Mouse (Mus musculus): ENCODE measurements around the gene Slc9a9. TPM values are rescaled to one million over a fixed set of nuclear protein-coding genes. Genes with fewer than 3 reads are reported as not detected.

The Slc9a9 gene
- polyA plus RNA-seq, 1 experiment from 2014 or later: 8.6 TPM

DNA sequence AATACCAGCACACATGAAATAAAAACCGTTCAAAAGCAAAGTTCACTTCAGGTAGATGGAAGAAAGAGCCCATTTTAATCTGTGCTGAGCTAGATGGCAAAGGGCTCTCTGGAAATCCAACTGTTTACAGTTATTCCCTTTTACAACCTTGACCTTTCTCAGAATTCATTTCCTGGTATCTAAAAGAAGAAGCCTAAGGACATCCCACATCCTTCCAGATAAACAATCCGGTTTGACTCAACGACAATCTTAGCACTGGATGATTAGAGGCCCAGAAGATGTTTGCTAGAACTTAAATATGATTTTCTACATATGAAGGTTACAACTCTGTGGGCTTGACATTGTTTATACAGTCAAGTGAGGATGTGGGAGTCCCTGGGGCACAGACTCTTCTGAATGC lies 516.1 kb downstream of the Slc9a9 start:
- Histone ChIP-seq H3K36me3 (no peaks in the 10 kb centered on the region), H3K4me2 (replicated peaks) (no peak overlapping the region), H3K9ac (no peak overlapping the region), H3K4me3 (no peak overlapping the region), H3K27ac (no peak overlapping the region), H3K9me3 (no peaks in the 10 kb centered on the region), H3K4me1 (peaks cover 10% of the 10 kb centered on the region), H3K27me3 (replicated peaks) (no peaks in the 10 kb centered on the region)
- no peak for ATAC-seq (ENCODE audit: low FRiP score, low read depth)
- 87% methylated on average over 3 of the region's 3 CpGs for WGBS

GRCm38 (mm10) chr9:95186386-95187289 lies 516.9 kb downstream of the Slc9a9 start:
- Histone ChIP-seq H3K4me1 (peaks cover 4% of the 10 kb centered on the region; the same call in 1 of the 2 replicates), H3K36me3 (no peaks in the 10 kb centered on the region), H3K9ac (no peak overlapping the region), H3K27me3 (replicated peaks) (no peaks in the 10 kb centered on the region), H3K27ac (no peak overlapping the region), H3K4me3 (no peak overlapping the region), H3K9me3 (no peaks in the 10 kb centered on the region), H3K4me2 (replicated peaks) (no peak overlapping the region)
- WGBS: 52% methylated on average over 15 of the region's 15 CpGs
- no peak for ATAC-seq (ENCODE audit: low FRiP score, low read depth)

GRCm38 (mm10) chr9:95188362-95189217 lies 518.9 kb downstream of the Slc9a9 start:
- Histone ChIP-seq H3K27me3 (replicated peaks) (no peaks in the 10 kb centered on the region), H3K36me3 (no peaks in the 10 kb centered on the region), H3K9me3 (no peaks in the 10 kb centered on the region), H3K4me2 (replicated peaks) (no peak overlapping the region), H3K9ac (no peak overlapping the region), H3K27ac (no peak overlapping the region), H3K4me1 (no peaks in the 10 kb centered on the region), H3K4me3 (no peak overlapping the region)
- no peak for ATAC-seq (ENCODE audit: low FRiP score, low read depth)
- 79% methylated on average over 8 of the region's 8 CpGs for WGBS

GRCm38 (mm10) chr9:95189218-95189605 lies 519.5 kb downstream of the Slc9a9 start:
- no peak overlapping the region for H3K4me2 ChIP-seq (replicated peaks)
- H3K36me3 ChIP-seq: no peaks in the 10 kb centered on the region
- no peaks in the 10 kb centered on the region for H3K27me3 ChIP-seq (replicated peaks)
- H3K27ac ChIP-seq: no peak overlapping the region
- no peaks in the 10 kb centered on the region for H3K4me1 ChIP-seq
- no peak for ATAC-seq (ENCODE audit: low FRiP score, low read depth)
- no peak overlapping the region for H3K4me3 ChIP-seq
- no peaks in the 10 kb centered on the region for H3K9me3 ChIP-seq
- 87% methylated on average over 4 of the region's 4 CpGs for WGBS
- no peak overlapping the region for H3K9ac ChIP-seq

DNA sequence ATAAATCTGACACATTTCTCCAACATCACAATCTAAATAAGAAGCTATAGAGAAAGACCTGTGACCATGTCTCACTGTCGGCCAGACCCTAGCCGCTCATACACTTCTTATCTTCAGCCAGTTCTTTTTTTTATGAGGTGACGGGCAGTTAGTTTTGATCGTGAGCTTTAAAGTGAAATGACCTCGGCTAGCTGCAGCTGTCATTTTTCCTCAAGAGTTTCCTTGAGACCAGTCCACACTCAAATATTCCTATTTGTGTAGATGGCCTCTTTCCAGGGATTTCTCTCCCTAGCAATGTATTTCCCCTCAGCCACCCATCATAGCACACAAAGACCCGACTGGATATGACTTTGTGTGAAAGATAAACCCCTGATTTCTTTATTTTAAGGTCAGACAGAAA lies 521.7 kb downstream of the Slc9a9 start:
- H3K9me3 ChIP-seq: no peaks in the 10 kb centered on the region
- ATAC-seq (ENCODE audit: low FRiP score, low read depth): no peak
- 88% methylated on average over 6 of the region's 6 CpGs for WGBS

GRCm38 (mm10) chr9:95192901-95193532 lies 523.3 kb downstream of the Slc9a9 start:
- Histone ChIP-seq H3K4me2 (replicated peaks) (no peak overlapping the region), H3K27me3 (replicated peaks) (no peaks in the 10 kb centered on the region), H3K9me3 (no peaks in the 10 kb centered on the region), H3K4me3 (no peak overlapping the region), H3K27ac (no peak overlapping the region), H3K9ac (no peak overlapping the region), H3K36me3 (no peaks in the 10 kb centered on the region), H3K4me1 (no peaks in the 10 kb centered on the region)
- WGBS: 81% methylated on average over 8 of the region's 8 CpGs
- no peak for ATAC-seq (ENCODE audit: low FRiP score, low read depth)

More for the DNA sequence above, 521.7 kb downstream of the Slc9a9 start:
- Histone ChIP-seq H3K4me2 (replicated peaks) (no peak overlapping the region), H3K27ac (no peak overlapping the region), H3K9ac (no peak overlapping the region), H3K4me1 (no peaks in the 10 kb centered on the region), H3K27me3 (replicated peaks) (no peaks in the 10 kb centered on the region), H3K36me3 (no peaks in the 10 kb centered on the region), H3K4me3 (no peak overlapping the region)

DNA sequence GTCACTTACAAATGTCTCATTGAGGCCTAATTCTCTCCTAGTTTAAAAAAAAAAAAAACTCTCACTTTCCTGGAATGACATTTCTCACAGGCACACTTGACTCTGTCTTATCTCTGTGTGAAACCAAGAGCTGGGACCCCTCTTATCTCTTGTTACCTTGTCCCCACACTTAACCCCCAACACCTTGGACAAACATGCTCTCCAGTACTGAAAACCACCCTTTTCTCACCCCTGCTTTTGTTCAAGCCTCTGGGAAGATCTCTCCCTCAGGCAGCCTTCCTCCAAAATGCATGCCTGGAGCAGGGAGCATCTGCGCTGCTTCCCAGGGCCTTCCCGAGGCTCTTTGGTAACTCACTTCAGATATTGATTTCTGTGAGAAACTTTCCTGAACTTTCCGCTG lies 524.0 kb downstream of the Slc9a9 start:
- Histone ChIP-seq H3K9me3 (no peaks in the 10 kb centered on the region), H3K4me1 (no peaks in the 10 kb centered on the region), H3K4me3 (no peak overlapping the region), H3K4me2 (replicated peaks) (no peak overlapping the region), H3K27me3 (replicated peaks) (no peaks in the 10 kb centered on the region), H3K36me3 (no peaks in the 10 kb centered on the region), H3K27ac (no peak overlapping the region), H3K9ac (no peak overlapping the region)
- no peak for ATAC-seq (ENCODE audit: low FRiP score, low read depth)
- 92% methylated on average over 3 of the region's 3 CpGs for WGBS

DNA sequence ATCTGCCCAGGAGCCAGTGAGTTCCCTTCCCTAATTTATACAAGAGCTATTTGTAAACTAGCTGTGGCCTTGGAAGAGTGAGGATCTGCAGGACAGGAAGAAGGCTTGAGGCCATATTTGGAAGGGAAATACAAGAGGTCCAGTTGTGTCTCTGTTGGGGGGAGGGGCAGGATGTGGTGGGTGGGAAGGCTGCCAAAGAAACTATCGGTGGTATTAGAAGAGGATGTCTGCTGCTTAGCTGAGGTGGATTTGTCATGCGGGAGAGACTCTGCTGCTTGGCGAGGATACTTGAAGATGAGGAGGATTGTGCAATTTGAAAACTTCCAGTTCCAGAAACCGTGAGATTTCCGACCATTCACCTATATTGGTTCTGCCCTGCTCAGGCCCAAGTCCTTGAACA lies 524.4 kb downstream of the Slc9a9 start:
- Histone ChIP-seq H3K9ac (no peak overlapping the region), H3K4me1 (no peaks in the 10 kb centered on the region), H3K4me3 (no peak overlapping the region), H3K27ac (no peak overlapping the region), H3K9me3 (no peaks in the 10 kb centered on the region), H3K36me3 (no peaks in the 10 kb centered on the region), H3K27me3 (replicated peaks) (no peaks in the 10 kb centered on the region), H3K4me2 (replicated peaks) (no peak overlapping the region)
- WGBS: 80% methylated on average over 5 of the region's 5 CpGs
- ATAC-seq (ENCODE audit: low FRiP score, low read depth): no peak

- Histone ChIP-seq H3K4me1 (no peaks in the 10 kb centered on the region), H3K9ac (no peak overlapping the region), H3K36me3 (no peaks in the 10 kb centered on the region), H3K27ac (no peak overlapping the region), H3K27me3 (replicated peaks) (no peaks in the 10 kb centered on the region), H3K4me3 (no peak overlapping the region), H3K9me3 (no peaks in the 10 kb centered on the region), H3K4me2 (replicated peaks) (no peak overlapping the region)
- no peak for ATAC-seq (ENCODE audit: low FRiP score, low read depth)
- WGBS: 89% methylated on average over 7 of the region's 7 CpGs
Observed at GRCm38 (mm10) chr9:95207661-95208060, 538.0 kb downstream of the Slc9a9 start.

DNA sequence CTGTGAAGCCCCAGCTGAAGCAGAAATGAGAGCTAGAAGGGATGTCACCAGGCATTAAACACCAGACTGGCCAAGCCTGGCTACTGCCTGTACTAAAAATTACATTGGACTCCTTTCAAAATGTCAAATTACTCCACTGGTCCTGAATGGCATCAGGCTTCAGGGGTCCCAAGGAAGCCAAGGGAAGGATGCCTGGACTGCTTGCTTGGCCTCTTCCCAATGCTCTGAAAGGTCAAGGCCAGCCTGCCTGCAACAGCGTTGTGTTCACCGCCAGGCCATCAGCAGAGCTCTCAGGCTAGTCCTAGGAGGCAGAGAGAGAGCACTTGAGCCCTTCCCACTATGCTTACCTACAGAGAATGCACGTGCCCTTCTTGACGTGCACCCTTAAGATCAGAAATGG lies 539.0 kb downstream of the Slc9a9 start:
- H3K4me2 ChIP-seq (replicated peaks): no peak overlapping the region
- no peaks in the 10 kb centered on the region for H3K4me1 ChIP-seq
- H3K36me3 ChIP-seq: no peaks in the 10 kb centered on the region
- no peak overlapping the region for H3K27ac ChIP-seq
- no peak for ATAC-seq (ENCODE audit: low FRiP score, low read depth)
- H3K27me3 ChIP-seq (replicated peaks): no peaks in the 10 kb centered on the region
- no peaks in the 10 kb centered on the region for H3K9me3 ChIP-seq
- WGBS: 89% methylated on average over 4 of the region's 4 CpGs
- H3K9ac ChIP-seq: no peak overlapping the region
- H3K4me3 ChIP-seq: no peak overlapping the region

GRCm38 (mm10) chr9:95220009-95220408 lies 550.3 kb downstream of the Slc9a9 start:
- Histone ChIP-seq H3K27ac (no peak overlapping the region), H3K36me3 (no peaks in the 10 kb centered on the region), H3K4me3 (no peak overlapping the region), H3K4me1 (no peaks in the 10 kb centered on the region), H3K27me3 (replicated peaks) (no peaks in the 10 kb centered on the region), H3K9me3 (no peaks in the 10 kb centered on the region), H3K9ac (no peak overlapping the region), H3K4me2 (replicated peaks) (no peak overlapping the region)
- WGBS: 86% methylated on average over 3 of the region's 3 CpGs
- no peak for ATAC-seq (ENCODE audit: low FRiP score, low read depth)

DNA sequence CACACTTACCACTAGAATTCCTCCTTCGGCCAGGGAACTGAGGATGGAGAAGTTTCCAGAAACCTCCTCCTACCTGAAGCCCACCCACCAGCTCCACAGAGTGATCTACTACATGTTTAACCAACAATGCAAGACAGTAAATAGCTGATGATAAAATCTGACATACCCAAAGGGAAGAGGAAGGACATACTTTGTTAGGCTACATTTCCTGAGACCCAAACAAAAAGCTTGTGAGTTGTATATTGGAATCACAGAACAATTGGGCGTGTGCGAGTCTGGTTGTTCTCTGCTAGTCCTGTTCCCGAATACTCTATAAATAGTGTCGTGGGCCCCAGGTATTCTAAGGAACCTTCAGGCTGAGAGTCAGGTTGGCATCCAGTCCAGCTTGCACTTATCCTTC lies 551.6 kb downstream of the Slc9a9 start:
- no peak overlapping the region for H3K27ac ChIP-seq
- no peaks in the 10 kb centered on the region for H3K36me3 ChIP-seq
- H3K4me2 ChIP-seq (replicated peaks): no peak overlapping the region
- no peaks in the 10 kb centered on the region for H3K4me1 ChIP-seq
- H3K9ac ChIP-seq: no peak overlapping the region
- no peak overlapping the region for H3K4me3 ChIP-seq
- no peak for ATAC-seq (ENCODE audit: low FRiP score, low read depth)
- 85% methylated on average over 5 of the region's 5 CpGs for WGBS
- no peaks in the 10 kb centered on the region for H3K27me3 ChIP-seq (replicated peaks)
- H3K9me3 ChIP-seq: no peaks in the 10 kb centered on the region
